Mouse (Mus musculus): ENCODE results near the gene Chrd. TPM values are rescaled to one million over a fixed set of nuclear protein-coding genes. Genes with fewer than 3 reads are reported as not detected.
A peak's percentile ranks its signal among the peaks of the same experiment; 100 is the strongest.

The Chrd gene
- polyA plus RNA-seq, 1 experiment from 2014 or later: 1.9 TPM

GRCm38 (mm10) chr16:20708220-20708938 is 24.5 kb upstream of the Chrd start:
- Histone ChIP-seq H3K27ac (ENCODE audit: low read length) (no peak overlapping the region), H3K9me3 (replicated peaks; ENCODE audit: control insufficient read depth, low read length) (no peaks in the 10 kb centered on the region), H3K27me3 (ENCODE audit: control insufficient read depth, insufficient read depth, low read length) (no peaks in the 10 kb centered on the region), H3K4me3 (ENCODE audit: low read length) (no peak overlapping the region), H3K36me3 (ENCODE audit: control insufficient read depth, insufficient read depth) (peaks cover 4% of the 10 kb centered on the region), H3K4me2 (ENCODE audit: low read depth, low read length) (no peak overlapping the region), H3K9ac (ENCODE audit: low read length) (no peak overlapping the region), H3K4me1 (ENCODE audit: control insufficient read depth, insufficient read depth, low read length) (no peaks in the 10 kb centered on the region)
- no peak for ATAC-seq (replicated peaks; ENCODE audit: extremely low read depth, insufficient read depth, low FRiP score)
- WGBS: 92% methylated on average over 21 of the region's 21 CpGs

- Histone ChIP-seq H3K27ac (ENCODE audit: low read length) (no peak overlapping the region), H3K9ac (ENCODE audit: low read length) (no peak overlapping the region), H3K4me3 (ENCODE audit: low read length) (no peak overlapping the region), H3K9me3 (replicated peaks; ENCODE audit: control insufficient read depth, low read length) (no peaks in the 10 kb centered on the region), H3K4me2 (ENCODE audit: low read depth, low read length) (no peak overlapping the region), H3K36me3 (ENCODE audit: control insufficient read depth, insufficient read depth) (peaks cover 4% of the 10 kb centered on the region), H3K4me1 (ENCODE audit: control insufficient read depth, insufficient read depth, low read length) (peaks cover 2% of the 10 kb centered on the region; the same call in 1 of the 2 replicates), H3K27me3 (ENCODE audit: control insufficient read depth, insufficient read depth, low read length) (no peaks in the 10 kb centered on the region)
- ATAC-seq (replicated peaks; ENCODE audit: extremely low read depth, insufficient read depth, low FRiP score): 0 out of 2 replicates have a peak, but pooled peaks have one; percentile 11
- WGBS: 74% methylated on average over 19 of the region's 19 CpGs
Measured at GRCm38 (mm10) chr16:20708939-20709734, 23.8 kb upstream of the Chrd start.

GRCm38 (mm10) chr16:20710370-20710769 is 22.6 kb upstream of the Chrd start:
- whole genome bisulfite sequencing: 89% methylated on average over 11 of the region's 11 CpGs
- Histone ChIP-seq H3K27me3 (ENCODE audit: control insufficient read depth, insufficient read depth, low read length) (no peaks in the 10 kb centered on the region), H3K9me3 (replicated peaks; ENCODE audit: control insufficient read depth, low read length) (no peaks in the 10 kb centered on the region), H3K4me2 (ENCODE audit: low read depth, low read length) (no peak overlapping the region), H3K4me1 (ENCODE audit: control insufficient read depth, insufficient read depth, low read length) (peaks cover 11% of the 10 kb centered on the region), H3K36me3 (ENCODE audit: control insufficient read depth, insufficient read depth) (peaks cover 4% of the 10 kb centered on the region; the same call in 1 of the 2 replicates), H3K9ac (ENCODE audit: low read length) (no peak overlapping the region), H3K4me3 (ENCODE audit: low read length) (no peak overlapping the region), H3K27ac (ENCODE audit: low read length) (no peak overlapping the region)
- no peak for ATAC-seq (replicated peaks; ENCODE audit: extremely low read depth, insufficient read depth, low FRiP score)

- H3K4me2 ChIP-seq (ENCODE audit: low read depth, low read length): no peak overlapping the region
- H3K36me3 ChIP-seq (ENCODE audit: control insufficient read depth, insufficient read depth): peaks cover 4% of the 10 kb centered on the region; the same call in 1 of the 2 replicates
- WGBS: 74% methylated on average over 4 of the region's 4 CpGs
- H3K4me1 ChIP-seq (ENCODE audit: control insufficient read depth, insufficient read depth, low read length): peaks cover 13% of the 10 kb centered on the region
- no peak overlapping the region for H3K27ac ChIP-seq (ENCODE audit: low read length)
- H3K4me3 ChIP-seq (ENCODE audit: low read length): no peak overlapping the region
- no peaks in the 10 kb centered on the region for H3K27me3 ChIP-seq (ENCODE audit: control insufficient read depth, insufficient read depth, low read length)
- no peak for ATAC-seq (replicated peaks; ENCODE audit: extremely low read depth, insufficient read depth, low FRiP score)
- H3K9ac ChIP-seq (ENCODE audit: low read length): no peak overlapping the region
- no peaks in the 10 kb centered on the region for H3K9me3 ChIP-seq (replicated peaks; ENCODE audit: control insufficient read depth, low read length)
Measured at GRCm38 (mm10) chr16:20710810-20711209, 22.1 kb upstream of the Chrd start.

GRCm38 (mm10) chr16:20712190-20712589 is 20.7 kb upstream of the Chrd start:
- 77% methylated on average over 9 of the region's 9 CpGs for WGBS
- Histone ChIP-seq H3K4me3 (ENCODE audit: low read length) (no peak overlapping the region), H3K4me2 (ENCODE audit: low read depth, low read length) (no peak overlapping the region), H3K9me3 (replicated peaks; ENCODE audit: control insufficient read depth, low read length) (no peaks in the 10 kb centered on the region), H3K4me1 (ENCODE audit: control insufficient read depth, insufficient read depth, low read length) (peaks cover 18% of the 10 kb centered on the region), H3K9ac (ENCODE audit: low read length) (no peak overlapping the region), H3K36me3 (ENCODE audit: control insufficient read depth, insufficient read depth) (peaks cover 4% of the 10 kb centered on the region; the same call in 1 of the 2 replicates), H3K27ac (ENCODE audit: low read length) (no peak overlapping the region), H3K27me3 (ENCODE audit: control insufficient read depth, insufficient read depth, low read length) (no peaks in the 10 kb centered on the region)
- ATAC-seq (replicated peaks; ENCODE audit: extremely low read depth, insufficient read depth, low FRiP score): no peak

GRCm38 (mm10) chr16:20712889-20713288 is 20.0 kb upstream of the Chrd start:
- 60% methylated on average over 7 of the region's 7 CpGs for WGBS
- H3K27ac ChIP-seq (ENCODE audit: low read length): no peak overlapping the region
- H3K9me3 ChIP-seq (replicated peaks; ENCODE audit: control insufficient read depth, low read length): no peaks in the 10 kb centered on the region
- no peaks in the 10 kb centered on the region for H3K27me3 ChIP-seq (ENCODE audit: control insufficient read depth, insufficient read depth, low read length)
- H3K36me3 ChIP-seq (ENCODE audit: control insufficient read depth, insufficient read depth): peaks cover 4% of the 10 kb centered on the region; the same call in 1 of the 2 replicates
- no peak overlapping the region for H3K4me3 ChIP-seq (ENCODE audit: low read length)
- H3K9ac ChIP-seq (ENCODE audit: low read length): no peak overlapping the region
- H3K4me1 ChIP-seq (ENCODE audit: control insufficient read depth, insufficient read depth, low read length): peaks cover 18% of the 10 kb centered on the region
- no peak overlapping the region for H3K4me2 ChIP-seq (ENCODE audit: low read depth, low read length)
- ATAC-seq (replicated peaks; ENCODE audit: extremely low read depth, insufficient read depth, low FRiP score): no peak

GRCm38 (mm10) chr16:20714307-20715080 is 18.4 kb upstream of the Chrd start:
- Histone ChIP-seq H3K27me3 (ENCODE audit: control insufficient read depth, insufficient read depth, low read length) (no peaks in the 10 kb centered on the region), H3K4me3 (ENCODE audit: low read length) (no peak overlapping the region; the same call in 1 of the 2 replicates), H3K4me1 (ENCODE audit: control insufficient read depth, insufficient read depth, low read length) (peaks cover 18% of the 10 kb centered on the region), H3K36me3 (ENCODE audit: control insufficient read depth, insufficient read depth) (peaks cover 4% of the 10 kb centered on the region; the same call in 1 of the 2 replicates), H3K9me3 (replicated peaks; ENCODE audit: control insufficient read depth, low read length) (no peaks in the 10 kb centered on the region), H3K27ac (ENCODE audit: low read length) (no peak overlapping the region), H3K9ac (ENCODE audit: low read length) (no peak overlapping the region), H3K4me2 (ENCODE audit: low read depth, low read length) (no peak overlapping the region; the same call in 1 of the 2 replicates)
- WGBS: 53% methylated on average over 11 of the region's 11 CpGs
- ATAC-seq (replicated peaks; ENCODE audit: extremely low read depth, insufficient read depth, low FRiP score): no peak

GRCm38 (mm10) chr16:20715161-20715560 is 17.8 kb upstream of the Chrd start:
- no peaks in the 10 kb centered on the region for H3K9me3 ChIP-seq (replicated peaks; ENCODE audit: control insufficient read depth, low read length)
- peaks cover 4% of the 10 kb centered on the region; the same call in 1 of the 2 replicates for H3K36me3 ChIP-seq (ENCODE audit: control insufficient read depth, insufficient read depth)
- WGBS: 77% methylated on average over 2 of the region's 2 CpGs
- H3K4me1 ChIP-seq (ENCODE audit: control insufficient read depth, insufficient read depth, low read length): peaks cover 18% of the 10 kb centered on the region
- no peaks in the 10 kb centered on the region for H3K27me3 ChIP-seq (ENCODE audit: control insufficient read depth, insufficient read depth, low read length)
- peak overlapping the region; percentile 80; the same call in 1 of the 2 replicates for H3K9ac ChIP-seq (ENCODE audit: low read length)
- peak overlapping the region; percentile 80 for H3K4me3 ChIP-seq (ENCODE audit: low read length)
- no peak overlapping the region for H3K27ac ChIP-seq (ENCODE audit: low read length)
- H3K4me2 ChIP-seq (ENCODE audit: low read depth, low read length): peak overlapping the region; percentile 88
- no peak for ATAC-seq (replicated peaks; ENCODE audit: extremely low read depth, insufficient read depth, low FRiP score)
